Mouse (Mus musculus) MEL (cell line): ENCODE results near the gene Prpf19.

Experiments used
- CTCF ChIP-seq, 3 experiments: IDR thresholded peaks in 2 of 3; conservative IDR thresholded peaks in 1 of 3; 2 replicates each; pipeline ENCODE4 v1.5.1; 2011 to 2012; ENCODE audit warnings: low read length in 3 of 3, low read depth in 2 of 3, mild to moderate bottlenecking in 2 of 3, improper control_type of control experiment in 1 of 3, inconsistent platforms in 1 of 3, mixed read lengths in 1 of 3, moderate library complexity in 1 of 3; ENCODE audit not compliant: control insufficient read depth in 1 of 3, insufficient read depth in 1 of 3, poor library complexity in 1 of 3, severe bottlenecking in 1 of 3
- EP300 ChIP-seq, 2 experiments: IDR thresholded peaks; 2 replicates each; pipeline ENCODE4 v1.6.1; 2011; ENCODE audit warnings: improper control_type of control experiment in 2 of 2, low read length in 2 of 2, low read depth in 1 of 2, mild to moderate bottlenecking in 1 of 2
- GATA1 ChIP-seq: IDR thresholded peaks from 2 replicates; pipeline ENCODE4 v1.6.1; 2011; ENCODE audit warnings: low read depth, low read length, improper control_type of control experiment
- KAT2A ChIP-seq: conservative IDR thresholded peaks from 2 replicates; pipeline ENCODE4 v1.6.1; 2012; ENCODE audit warnings: low read depth, low read length, improper control_type of control experiment, inconsistent platforms
- MAFK ChIP-seq: IDR thresholded peaks from 2 replicates; pipeline ENCODE4 v1.6.1; 2011; ENCODE audit warnings: low read depth, mild to moderate bottlenecking, low read length, improper control_type of control experiment, borderline replicate concordance
- POLR2A ChIP-seq, 2 experiments: IDR thresholded peaks; 2 replicates each; pipeline ENCODE4 v1.6.1; 2011 to 2012; ENCODE audit warnings: low read length in 2 of 2, mild to moderate bottlenecking in 2 of 2, control low read depth in 1 of 2, improper control_type of control experiment in 1 of 2, low read depth in 1 of 2, moderate library complexity in 1 of 2; ENCODE audit not compliant: control insufficient read depth in 1 of 2, insufficient read depth in 1 of 2, poor library complexity in 1 of 2
- POLR2AphosphoS2 ChIP-seq: IDR thresholded peaks from 2 replicates; pipeline ENCODE4 v1.6.1; 2011; ENCODE audit warnings: low read length, improper control_type of control experiment
- RCOR1 ChIP-seq: IDR thresholded peaks from 2 replicates; pipeline ENCODE4 v1.6.1; 2012; ENCODE audit warnings: low read depth, mild to moderate bottlenecking, inconsistent platforms, low read length, improper control_type of control experiment
- USF2 ChIP-seq, 2 experiments: IDR thresholded peaks; 2 replicates each; pipeline ENCODE4 v1.6.1; 2011 to 2012; ENCODE audit warnings: improper control_type of control experiment in 2 of 2, low read length in 2 of 2, borderline replicate concordance in 1 of 2, inconsistent platforms in 1 of 2, low read depth in 1 of 2, mild to moderate bottlenecking in 1 of 2; ENCODE audit not compliant: insufficient read depth in 1 of 2
- ZMIZ1 ChIP-seq: IDR thresholded peaks from 2 replicates; pipeline ENCODE4 v1.6.1; 2012; ENCODE audit warnings: low read depth, mild to moderate bottlenecking, inconsistent platforms, low read length, improper control_type of control experiment, moderate library complexity
- ZNF384 ChIP-seq: IDR thresholded peaks from 2 replicates; pipeline ENCODE4 v1.6.1; 2012; ENCODE audit warnings: low read depth, mild to moderate bottlenecking, inconsistent platforms, low read length, improper control_type of control experiment

- TF ChIP-seq KAT2A, result no peak
- TF ChIP-seq POLR2A (IDR thresholded peaks at IDR 0.05; ENCODE audit: control insufficient read depth in 1 of 2, insufficient read depth in 1 of 2, low read depth in 1 of 2, low read length in 2 of 2, poor library complexity in 1 of 2), result no peak
- no peak for TF ChIP-seq ZNF384
- no peak for TF ChIP-seq RCOR1
- TF ChIP-seq POLR2AphosphoS2, result no peak
- TF ChIP-seq GATA1, result no peak
- TF ChIP-seq MAFK, result no peak
- TF ChIP-seq USF2 (IDR thresholded peaks at IDR 0.05; ENCODE audit: borderline replicate concordance in 1 of 2, insufficient read depth in 1 of 2, low read depth in 1 of 2, low read length in 2 of 2), result no peak
- no peak for TF ChIP-seq CTCF (IDR thresholded peaks at IDR 0.05 in 2 of 3, conservative IDR thresholded peaks at IDR 0.05 in 1 of 3; ENCODE audit: control insufficient read depth in 1 of 3, insufficient read depth in 1 of 3, low read depth in 2 of 3, low read length in 3 of 3, poor library complexity in 1 of 3, severe bottlenecking in 1 of 3)
- TF ChIP-seq ZMIZ1, result no peak
- no peak for TF ChIP-seq EP300 (IDR thresholded peaks at IDR 0.05; ENCODE audit: low read depth in 1 of 2, low read length in 2 of 2)
Observed at GRCm38 (mm10) chr19:10878201-10878837, 16.7 kb upstream of the Prpf19 start.
